Comparison of ENCODE assay signal across 8 mouse cellular contexts in genomic region chr10:59503433-59504210, GRCm38 (mm10).
A peak's percentile ranks its signal among the peaks of the same experiment; 100 is the strongest.
DNase-seq lines count a peak whose midpoint lies in the region; ATAC-seq lines count a peak whose summit lies in the region.

No protein-coding gene starts in this region.

- no peaks in the 10 kb centered on the region for H3K4me1 ChIP-seq in hindbrain, embryonic 11.5 days (replicated peaks; ENCODE audit: control insufficient read depth, insufficient read depth, low read length)

- H3K27ac ChIP-seq in hindbrain, embryonic 11.5 days (ENCODE audit: low read depth, low read length), result no peak overlapping the region

- peak; percentile 47 for DNase-seq in embryo, embryonic 11 days
- DNase-seq in frontal cortex, postnatal 10 days (ENCODE audit: low spot score in 2 of 2), result peak; percentile 35 to 43
- peak; percentile 35 for DNase-seq in hindbrain, embryonic 11.5 days (ENCODE audit: low spot score)
- DNase-seq in layer of hippocampus, adult 8-10 months (ENCODE audit: low spot score in 2 of 2), result peak; percentile 39 to 51
- peak; percentile 37 to 60 for DNase-seq in lung, adult 18-20 months
- DNase-seq in ovary, postnatal 36 days (ENCODE audit: low spot score), result peak; percentile 33
- no peak for DNase-seq in thymus, postnatal 4 days
- DNase-seq in spleen, postnatal 36 days (ENCODE audit: low spot score in 2 of 2), result no peak

- H3K27me3 ChIP-seq in hindbrain, embryonic 11.5 days (ENCODE audit: control insufficient read depth, insufficient read depth, low read length), result no peaks in the 10 kb centered on the region

- no peak overlapping the region for H3K4me2 ChIP-seq in hindbrain, embryonic 11.5 days (replicated peaks; ENCODE audit: low read depth, low read length)

- H3K9ac ChIP-seq in hindbrain, embryonic 11.5 days (ENCODE audit: low read depth, low read length), result no peak overlapping the region

- H3K36me3 ChIP-seq in hindbrain, embryonic 11.5 days (ENCODE audit: control insufficient read depth, insufficient read depth, low read length), result no peaks in the 10 kb centered on the region

- no peak overlapping the region for H3K4me3 ChIP-seq in hindbrain, embryonic 11.5 days (ENCODE audit: low read depth, low read length)

- ATAC-seq in hindbrain, embryonic 11.5 days (ENCODE audit: low FRiP score), result no peak

- WGBS in hindbrain, embryonic 11.5 days, result 57% methylated on average over 31 of the region's 31 CpGs

- H3K9me3 ChIP-seq in hindbrain, embryonic 11.5 days (ENCODE audit: control insufficient read depth, low read length), result no peaks in the 10 kb centered on the region

Comparison
In these comparisons a context has a peak if more than half of its experiments do, and no peak if none do; other contexts are left out.
1. DNase-seq: peak in embryo, embryonic 11 days (single experiment), frontal cortex, postnatal 10 days (2 of 2), hindbrain, embryonic 11.5 days (single experiment), layer of hippocampus, adult 8-10 months (2 of 2), lung, adult 18-20 months (2 of 2) and ovary, postnatal 36 days (single experiment); none in thymus, postnatal 4 days (single experiment) and spleen, postnatal 36 days (0 of 2).